Mouse (Mus musculus): ENCODE measurements at regions not wholly inside any gene's neighbourhood (a gene's known extent, or its start where the extent isn't known, plus 50 kb on each side); places are given as distances from the start of the nearest gene placed in this dataset.

GRCm38 (mm10) chr8:93683773-93684391 lies 125.9 kb upstream of the Gnao1 start:
- Histone ChIP-seq H3K36me3 (ENCODE audit: control insufficient read depth, insufficient read depth, low read length) (no peaks in the 10 kb centered on the region), H3K4me3 (ENCODE audit: low read length) (no peak overlapping the region), H3K9me3 (ENCODE audit: control insufficient read depth, low read length) (no peaks in the 10 kb centered on the region), H3K4me2 (ENCODE audit: low read depth, low read length) (no peak overlapping the region), H3K27ac (ENCODE audit: low read length) (no peak overlapping the region), H3K9ac (ENCODE audit: low read depth, low read length) (no peak overlapping the region), H3K27me3 (replicated peaks; ENCODE audit: control insufficient read depth, insufficient read depth, low read length) (no peaks in the 10 kb centered on the region), H3K4me1 (ENCODE audit: control insufficient read depth, insufficient read depth, low read length) (no peaks in the 10 kb centered on the region)
- 70% methylated on average over 12 of the region's 12 CpGs for WGBS
- no peak for ATAC-seq

DNA sequence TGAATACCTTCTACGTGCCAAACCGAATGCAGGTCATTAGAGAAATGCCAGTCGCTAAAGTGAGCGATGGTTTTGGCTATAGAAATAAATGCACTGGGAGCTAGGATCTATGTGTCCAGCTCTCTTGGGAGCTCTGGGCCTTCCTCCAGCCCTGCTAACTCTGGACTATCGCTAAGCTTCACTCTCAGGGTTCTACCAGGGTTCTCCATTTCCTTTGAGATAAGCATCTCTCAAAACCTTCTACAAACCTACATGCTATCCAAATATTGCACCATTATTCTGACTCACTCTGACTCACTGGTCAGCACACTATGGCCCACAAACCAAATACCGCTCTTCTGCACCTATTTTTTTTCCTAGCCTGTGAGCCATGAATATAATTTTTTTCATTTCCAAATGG lies 125.4 kb upstream of the Gnao1 start:
- Histone ChIP-seq H3K9me3 (ENCODE audit: control insufficient read depth, low read length) (no peaks in the 10 kb centered on the region), H3K27ac (ENCODE audit: low read length) (no peak overlapping the region), H3K36me3 (ENCODE audit: control insufficient read depth, insufficient read depth, low read length) (no peaks in the 10 kb centered on the region), H3K27me3 (replicated peaks; ENCODE audit: control insufficient read depth, insufficient read depth, low read length) (no peaks in the 10 kb centered on the region), H3K4me1 (ENCODE audit: control insufficient read depth, insufficient read depth, low read length) (no peaks in the 10 kb centered on the region), H3K4me3 (ENCODE audit: low read length) (no peak overlapping the region), H3K9ac (ENCODE audit: low read depth, low read length) (no peak overlapping the region), H3K4me2 (ENCODE audit: low read depth, low read length) (no peak overlapping the region)
- no peak for ATAC-seq
- 95% methylated on average over 6 of the region's 6 CpGs for WGBS

DNA sequence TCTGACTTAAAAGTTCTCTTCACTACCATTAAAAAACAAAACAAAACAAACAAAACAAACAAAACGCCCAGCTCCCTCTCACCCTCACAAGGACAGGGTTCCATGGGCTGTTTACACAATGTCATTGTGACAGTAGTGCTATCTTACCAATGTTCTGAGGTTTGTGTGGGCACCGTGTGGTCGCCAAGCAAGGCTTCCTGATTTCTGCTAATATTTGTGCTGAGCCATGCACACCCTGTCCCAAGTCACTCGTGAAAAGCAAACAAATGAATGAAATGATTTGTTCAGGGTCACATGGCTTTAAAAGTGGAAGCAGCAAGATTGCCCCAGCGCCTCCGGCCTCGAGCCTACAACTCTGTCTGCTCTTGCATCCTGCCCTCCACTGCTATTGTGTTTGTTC lies 120.9 kb upstream of the Gnao1 start:
- no peaks in the 10 kb centered on the region for H3K36me3 ChIP-seq (ENCODE audit: control insufficient read depth, insufficient read depth, low read length)
- H3K9me3 ChIP-seq (ENCODE audit: control insufficient read depth, low read length), result no peaks in the 10 kb centered on the region
- H3K4me3 ChIP-seq (ENCODE audit: low read length), result no peak overlapping the region
- H3K9ac ChIP-seq (ENCODE audit: low read depth, low read length), result no peak overlapping the region
- H3K4me1 ChIP-seq (ENCODE audit: control insufficient read depth, insufficient read depth, low read length), result no peaks in the 10 kb centered on the region
- no peak overlapping the region for H3K27ac ChIP-seq (ENCODE audit: low read length)
- WGBS, result 41% methylated on average over 7 of the region's 7 CpGs
- H3K4me2 ChIP-seq (ENCODE audit: low read depth, low read length), result no peak overlapping the region
- no peaks in the 10 kb centered on the region for H3K27me3 ChIP-seq (replicated peaks; ENCODE audit: control insufficient read depth, insufficient read depth, low read length)
- ATAC-seq, result no peak

- Histone ChIP-seq H3K4me3 (ENCODE audit: low read length) (no peak overlapping the region), H3K9me3 (ENCODE audit: control insufficient read depth, low read length) (no peaks in the 10 kb centered on the region), H3K36me3 (ENCODE audit: control insufficient read depth, insufficient read depth, low read length) (no peaks in the 10 kb centered on the region), H3K4me1 (ENCODE audit: control insufficient read depth, insufficient read depth, low read length) (no peaks in the 10 kb centered on the region), H3K27ac (ENCODE audit: low read length) (no peak overlapping the region), H3K9ac (ENCODE audit: low read depth, low read length) (no peak overlapping the region), H3K27me3 (replicated peaks; ENCODE audit: control insufficient read depth, insufficient read depth, low read length) (no peaks in the 10 kb centered on the region), H3K4me2 (ENCODE audit: low read depth, low read length) (no peak overlapping the region)
- no peak for ATAC-seq
- 79% methylated on average over 4 of the region's 4 CpGs for WGBS
Measured at GRCm38 (mm10) chr8:93689832-93690471, 119.8 kb upstream of the Gnao1 start.

DNA sequence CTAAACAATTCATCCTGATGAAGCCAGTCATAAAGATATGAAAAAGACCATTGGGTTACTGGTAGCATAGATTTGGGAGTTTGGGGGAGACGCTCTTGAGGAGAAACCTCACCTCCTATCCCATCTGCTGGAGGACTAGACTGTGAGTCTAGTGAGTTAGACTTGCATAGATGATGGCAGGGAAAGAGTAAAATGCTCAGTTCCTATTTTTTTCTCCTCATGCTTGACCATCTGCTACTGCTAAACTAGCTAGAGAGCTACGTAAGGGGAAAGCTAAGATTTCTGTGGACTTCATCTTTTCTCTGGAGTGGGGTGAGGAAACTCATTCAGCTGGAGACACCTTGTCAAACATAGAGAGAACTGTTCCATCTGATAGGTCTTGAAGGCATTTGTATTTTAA lies 118.4 kb upstream of the Gnao1 start:
- H3K4me1 ChIP-seq (ENCODE audit: control insufficient read depth, insufficient read depth, low read length), result no peaks in the 10 kb centered on the region
- H3K4me3 ChIP-seq (ENCODE audit: low read length), result no peak overlapping the region
- no peak overlapping the region for H3K4me2 ChIP-seq (ENCODE audit: low read depth, low read length)
- H3K27ac ChIP-seq (ENCODE audit: low read length), result no peak overlapping the region
- H3K9me3 ChIP-seq (ENCODE audit: control insufficient read depth, low read length), result no peaks in the 10 kb centered on the region
- no peak overlapping the region for H3K9ac ChIP-seq (ENCODE audit: low read depth, low read length)
- no peaks in the 10 kb centered on the region for H3K36me3 ChIP-seq (ENCODE audit: control insufficient read depth, insufficient read depth, low read length)
- no peak for ATAC-seq
- no peaks in the 10 kb centered on the region for H3K27me3 ChIP-seq (replicated peaks; ENCODE audit: control insufficient read depth, insufficient read depth, low read length)
- WGBS, result 86% methylated on average over 2 of the region's 2 CpGs

GRCm38 (mm10) chr8:93691826-93692225 lies 117.9 kb upstream of the Gnao1 start:
- ATAC-seq, result no peak
- no peaks in the 10 kb centered on the region for H3K27me3 ChIP-seq (replicated peaks; ENCODE audit: control insufficient read depth, insufficient read depth, low read length)
- no peaks in the 10 kb centered on the region for H3K4me1 ChIP-seq (ENCODE audit: control insufficient read depth, insufficient read depth, low read length)
- no peak overlapping the region for H3K27ac ChIP-seq (ENCODE audit: low read length)
- H3K36me3 ChIP-seq (ENCODE audit: control insufficient read depth, insufficient read depth, low read length), result no peaks in the 10 kb centered on the region
- no peak overlapping the region for H3K9ac ChIP-seq (ENCODE audit: low read depth, low read length)
- H3K4me2 ChIP-seq (ENCODE audit: low read depth, low read length), result no peak overlapping the region
- H3K9me3 ChIP-seq (ENCODE audit: control insufficient read depth, low read length), result no peaks in the 10 kb centered on the region
- H3K4me3 ChIP-seq (ENCODE audit: low read length), result no peak overlapping the region
- 64% methylated on average over 2 of the region's 2 CpGs for WGBS

DNA sequence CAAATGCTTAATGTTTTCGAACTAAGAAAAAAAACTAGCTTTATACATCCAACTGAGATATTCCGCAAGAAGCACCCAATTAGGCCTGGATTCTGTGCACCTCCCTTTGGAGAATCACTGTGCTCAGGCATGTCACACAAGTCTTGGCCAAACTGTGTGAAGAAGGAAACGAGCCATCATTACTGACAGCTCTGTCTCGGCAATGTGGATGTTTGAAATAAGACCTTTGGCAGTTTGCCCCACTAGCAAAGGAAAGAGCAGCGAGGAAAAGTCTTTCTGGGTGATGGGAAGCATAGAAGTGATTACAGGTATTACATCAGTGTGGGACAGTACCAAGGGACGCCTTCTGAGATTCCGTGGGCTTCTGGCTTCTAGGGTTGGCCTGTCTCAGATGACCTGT lies 112.6 kb upstream of the Gnao1 start:
- 59% methylated on average over 7 of the region's 7 CpGs for WGBS

DNA sequence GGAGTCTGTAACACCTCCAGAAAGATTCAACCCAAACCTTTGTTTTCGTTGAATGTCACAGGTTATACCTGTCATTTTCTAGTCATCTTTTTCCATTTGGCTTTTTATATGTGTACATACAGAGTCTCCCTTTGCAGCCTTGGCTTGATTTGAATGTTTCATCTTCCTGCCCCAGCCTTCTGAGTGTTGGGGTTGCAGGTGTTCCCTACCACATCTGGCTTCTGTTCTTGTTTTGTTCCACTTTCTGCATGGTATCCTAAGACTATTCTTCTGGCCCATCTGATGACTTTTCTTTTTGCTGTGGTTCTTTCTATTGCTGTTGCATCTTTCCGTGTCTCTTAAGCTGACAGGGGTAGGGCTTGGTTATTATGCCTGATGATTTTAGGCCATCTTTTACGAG lies 111.3 kb upstream of the Gnao1 start:
- no peak overlapping the region for H3K4me3 ChIP-seq (ENCODE audit: low read length)
- WGBS, result 84% methylated on average over 3 of the region's 3 CpGs
- H3K27me3 ChIP-seq (replicated peaks; ENCODE audit: control insufficient read depth, insufficient read depth, low read length), result no peaks in the 10 kb centered on the region
- H3K4me1 ChIP-seq (ENCODE audit: control insufficient read depth, insufficient read depth, low read length), result no peaks in the 10 kb centered on the region
- no peak overlapping the region for H3K4me2 ChIP-seq (ENCODE audit: low read depth, low read length)
- no peak overlapping the region for H3K9ac ChIP-seq (ENCODE audit: low read depth, low read length)
- no peak overlapping the region for H3K27ac ChIP-seq (ENCODE audit: low read length)
- no peaks in the 10 kb centered on the region for H3K9me3 ChIP-seq (ENCODE audit: control insufficient read depth, low read length)
- H3K36me3 ChIP-seq (ENCODE audit: control insufficient read depth, insufficient read depth, low read length), result no peaks in the 10 kb centered on the region
- ATAC-seq, result no peak

More for the DNA sequence above, 112.6 kb upstream of the Gnao1 start:
- H3K27ac ChIP-seq (ENCODE audit: low read length), result no peak overlapping the region
- ATAC-seq, result no peak
- no peak overlapping the region for H3K4me3 ChIP-seq (ENCODE audit: low read length)
- H3K27me3 ChIP-seq (replicated peaks; ENCODE audit: control insufficient read depth, insufficient read depth, low read length), result no peaks in the 10 kb centered on the region
- H3K9ac ChIP-seq (ENCODE audit: low read depth, low read length), result no peak overlapping the region
- no peaks in the 10 kb centered on the region for H3K9me3 ChIP-seq (ENCODE audit: control insufficient read depth, low read length)
- H3K4me1 ChIP-seq (ENCODE audit: control insufficient read depth, insufficient read depth, low read length), result no peaks in the 10 kb centered on the region
- no peak overlapping the region for H3K4me2 ChIP-seq (ENCODE audit: low read depth, low read length)
- no peaks in the 10 kb centered on the region for H3K36me3 ChIP-seq (ENCODE audit: control insufficient read depth, insufficient read depth, low read length)

DNA sequence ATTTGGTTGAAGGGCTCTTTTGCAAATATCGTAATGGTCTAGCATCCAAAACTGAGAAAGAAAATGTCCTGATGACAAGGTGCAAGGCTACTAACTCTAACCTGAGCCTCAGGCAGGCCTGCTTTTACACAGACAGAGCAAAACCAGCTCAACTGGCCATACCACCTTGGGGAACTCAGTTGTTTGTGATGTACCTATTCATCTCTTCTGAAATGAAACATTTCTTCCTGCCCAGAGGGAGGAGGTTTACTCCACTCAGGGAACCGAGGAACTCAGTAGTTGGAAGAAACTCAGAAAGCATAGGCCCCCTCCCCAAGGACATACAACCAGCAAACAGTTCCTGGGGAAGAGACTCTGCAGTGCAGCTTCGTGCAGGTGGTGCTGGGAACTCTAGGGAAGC lies 108.4 kb upstream of the Gnao1 start:
- H3K9ac ChIP-seq (ENCODE audit: low read depth, low read length), result no peak overlapping the region
- no peaks in the 10 kb centered on the region for H3K36me3 ChIP-seq (ENCODE audit: control insufficient read depth, insufficient read depth, low read length)
- no peaks in the 10 kb centered on the region for H3K4me1 ChIP-seq (ENCODE audit: control insufficient read depth, insufficient read depth, low read length)
- 65% methylated on average over 3 of the region's 3 CpGs for WGBS
- no peaks in the 10 kb centered on the region for H3K27me3 ChIP-seq (replicated peaks; ENCODE audit: control insufficient read depth, insufficient read depth, low read length)
- H3K9me3 ChIP-seq (ENCODE audit: control insufficient read depth, low read length), result no peaks in the 10 kb centered on the region
- no peak overlapping the region for H3K27ac ChIP-seq (ENCODE audit: low read length)
- no peak overlapping the region for H3K4me3 ChIP-seq (ENCODE audit: low read length)
- H3K4me2 ChIP-seq (ENCODE audit: low read depth, low read length), result no peak overlapping the region
- ATAC-seq, result no peak

Data from intestine, embryonic 16.5 days (tissue).